Mouse (Mus musculus): Measurements from ENCODE around the gene Slc22a7.

Gene Slc22a7

DNA sequence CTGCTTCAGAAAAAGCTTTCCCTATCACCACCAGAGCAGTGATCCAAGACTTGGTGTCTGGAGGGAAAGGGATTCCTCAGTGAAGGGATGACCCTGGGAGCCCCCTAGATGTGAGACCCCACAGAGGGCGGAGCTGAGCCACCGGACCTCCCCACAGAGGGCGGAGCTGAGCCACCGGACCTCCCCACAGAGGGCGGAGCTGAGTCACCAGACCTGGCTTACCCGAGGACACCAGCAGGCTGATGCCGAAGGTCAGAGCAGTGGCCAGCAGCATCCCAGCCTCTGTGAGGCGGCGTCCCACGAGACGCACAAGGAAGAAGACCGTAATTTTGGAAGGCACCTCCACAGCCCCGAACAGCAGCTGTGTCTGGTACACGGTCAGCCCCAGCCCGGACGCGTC is 4.6 kb downstream of the Slc22a7 start:
- DNase-seq = no peak

- DNase-seq = no peak
These were observed 9.4 kb downstream of the Slc22a7 start, which contains the start of gene Crip3 for GRCm38 (mm10) chr17:46428761-46429414. Gene Crip3, plus strand, starts transcription at chr17:46428926.

- DNase-seq = no peak
These were observed 11.8 kb downstream of the Slc22a7 start for GRCm38 (mm10) chr17:46426496-46426895.

DNA sequence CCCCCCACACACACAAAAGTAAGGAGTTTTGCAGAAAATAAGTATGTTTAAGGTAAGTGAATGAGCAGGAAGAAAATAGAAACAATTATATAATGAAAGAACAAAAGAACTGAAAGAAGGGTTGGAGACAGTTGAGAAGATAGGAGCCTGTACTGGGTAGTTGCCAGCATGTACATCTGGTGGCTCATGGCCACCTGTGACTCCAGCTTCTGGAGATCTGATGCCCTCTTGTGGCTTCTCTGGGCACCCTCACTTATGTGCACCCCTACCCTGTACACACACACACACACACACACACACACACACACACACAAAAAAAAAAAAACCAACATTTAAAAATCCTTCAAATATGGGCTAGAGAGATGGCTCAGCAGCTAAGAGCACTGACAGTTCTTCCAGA is 18.5 kb downstream of the Slc22a7 start:
- peak; percentile 10 for DNase-seq

DNA sequence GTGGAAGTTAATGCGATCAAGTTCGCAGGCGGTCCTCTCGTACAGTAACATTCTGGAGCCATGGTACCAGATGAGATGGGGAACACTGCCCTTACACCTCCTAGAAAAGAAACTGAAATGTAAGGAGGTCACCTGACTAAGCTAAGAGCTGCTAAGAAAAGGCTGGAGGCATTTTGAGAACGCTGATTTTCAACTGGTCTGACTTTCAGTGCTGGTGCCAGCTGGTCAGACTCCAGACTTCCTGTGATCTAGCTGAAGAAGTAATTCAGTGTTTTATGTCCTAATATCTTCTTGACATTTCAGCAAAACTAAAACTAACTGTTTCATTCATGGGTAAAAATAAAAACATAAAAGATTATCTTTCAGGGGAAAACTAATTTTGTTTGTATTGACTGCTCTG is 19.6 kb downstream of the Slc22a7 start:
- DNase-seq = no peak

DNA sequence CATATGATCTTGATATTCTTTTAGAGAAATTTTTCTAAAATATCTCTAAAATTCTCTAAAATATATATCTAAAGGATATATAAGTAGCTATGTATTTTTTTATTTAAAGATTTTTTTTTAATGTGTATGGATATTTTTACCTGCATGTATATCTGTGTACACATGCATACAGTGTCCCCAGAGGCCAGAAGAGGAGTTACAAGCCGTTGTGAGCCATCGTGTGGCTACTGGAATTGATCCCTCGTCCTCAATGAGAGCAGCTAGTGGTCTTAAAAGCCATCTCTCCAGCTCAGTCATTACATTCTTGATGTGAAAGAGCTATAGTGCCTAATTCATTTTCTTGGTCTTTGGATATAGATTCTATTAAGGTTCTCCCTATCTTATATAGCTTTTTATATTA is 29.8 kb downstream of the Slc22a7 start:
- no peak for DNase-seq

GRCm38 (mm10) chr17:46394631-46395030 is 43.6 kb downstream of the Slc22a7 start:
- DNase-seq = no peak

GRCm38 (mm10) chr17:46393012-46393411 is 45.2 kb downstream of the Slc22a7 start:
- DNase-seq = peak; percentile 55

DNA sequence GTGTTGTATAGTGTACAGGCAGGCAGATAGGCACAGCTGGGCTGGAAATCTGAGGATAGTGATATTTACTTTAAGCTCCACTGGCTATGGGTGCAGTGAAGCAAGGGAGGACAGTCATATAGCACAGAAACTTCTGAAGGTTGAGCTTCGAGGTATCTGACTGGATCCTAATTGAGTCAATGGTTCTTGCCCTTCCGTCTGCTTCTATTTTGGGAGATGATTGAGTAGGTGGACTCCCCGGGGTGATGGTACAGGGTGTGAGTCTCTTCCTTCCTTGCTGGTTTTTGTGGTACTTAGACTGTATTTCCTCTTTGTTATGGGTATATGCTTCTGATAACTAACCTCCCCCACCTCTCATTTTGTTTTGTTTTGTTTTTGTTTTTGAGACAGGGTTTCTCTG is 50.1 kb downstream of the Slc22a7 start:
- no peak for DNase-seq

- DNase-seq = peak; percentile 62
These were observed 54.0 kb downstream of the Slc22a7 start for GRCm38 (mm10) chr17:46384061-46384801.

GRCm38 (mm10) chr17:46383294-46384060 is 54.8 kb downstream of the Slc22a7 start, which contains the start of gene Zfp318:
Gene Zfp318, plus strand, starts transcription at chr17:46383731.
- DNase-seq = peak; percentile 100
